Mouse (Mus musculus) intestine, embryonic 15.5 days (tissue): ENCODE data around the gene Defb6. TPM values are rescaled to one million over a fixed set of nuclear protein-coding genes. Genes with fewer than 3 reads are reported as not detected.

Experiments used
- ATAC-seq: fragments of 200-750 bp; cut with Nextera tagmentation; 2 replicates; pipeline ENCODE4 v1.8.0; 2017; ENCODE audit warnings: moderate TSS enrichment, moderate library complexity
- H3K27ac ChIP-seq: fragments of 300-500 bp; sonication (generic); 2 replicates; pipeline ENCODE4 v1.5.1; 2015; ENCODE audit warnings: mild to moderate bottlenecking, inconsistent platforms
- H3K27me3 ChIP-seq: fragments of 300-500 bp; sonication (generic); replicated peaks from 2 replicates; pipeline ENCODE4 v1.6.1; 2015; ENCODE audit warnings: inconsistent platforms
- H3K36me3 ChIP-seq: fragments of 300-500 bp; sonication (generic); 2 replicates; pipeline ENCODE4 v1.6.1; 2015; ENCODE audit warnings: inconsistent platforms
- H3K4me1 ChIP-seq: fragments of 300-500 bp; sonication (generic); replicated peaks from 2 replicates; pipeline ENCODE4 v1.6.1; 2015; ENCODE audit warnings: inconsistent platforms
- H3K4me2 ChIP-seq: fragments of 300-500 bp; sonication (generic); replicated peaks from 2 replicates; pipeline ENCODE4 v1.6.1; 2015; ENCODE audit warnings: mild to moderate bottlenecking, inconsistent platforms
- H3K4me3 ChIP-seq: fragments of 300-500 bp; sonication (generic); replicated peaks from 2 replicates; pipeline ENCODE4 v1.5.1; 2015; ENCODE audit warnings: inconsistent platforms
- H3K9ac ChIP-seq: fragments of 300-500 bp; sonication (generic); 2 replicates; pipeline ENCODE4 v1.6.1; 2015; ENCODE audit warnings: inconsistent platforms
- H3K9me3 ChIP-seq: fragments of 300-500 bp; sonication (generic); 2 replicates; pipeline ENCODE4 v1.6.1; 2016; ENCODE audit warnings: inconsistent platforms
- WGBS: fragments of 180-500 bp; shearing (Covaris S2); methylation state at CpG from one replicate; pipeline ENCODE4 v1.1.7; 2015; 5-methylcytosine and 5-hydroxymethylcytosine counted together
- polyA plus RNA-seq: library from polyadenylated mRNA; unstranded; fragments of >200 nt; fragmentation: Nextera tagmentation; extraction: Ambion mirVana; gene quantifications from 2 replicates; pipeline ENCODE4 v1.2.1, GENCODE M21; 2015

Defb6 gene
- not detected in 2 replicates for polyA plus RNA-seq

- H3K4me1 ChIP-seq = no peaks in the 10 kb centered on the region
- H3K9me3 ChIP-seq = no peaks in the 10 kb centered on the region
- H3K4me2 ChIP-seq = no peak within 1 kb of the TSS
- H3K36me3 ChIP-seq = no peaks in the 10 kb centered on the region
- no peak within 1 kb of the TSS for H3K9ac ChIP-seq
- H3K27me3 ChIP-seq = no peaks in the 10 kb centered on the region
- no peak within 1 kb of the TSS for H3K27ac ChIP-seq
- 62% methylated on average over 1 of the region's 1 CpGs for WGBS
- H3K4me3 ChIP-seq = no peak within 1 kb of the TSS
- ATAC-seq = no peak
These were observed at the start of gene Defb6 for GRCm38 (mm10) chr8:19225161-19225560. TSS of gene Defb6 (plus strand) at chr8:19225478.

- H3K36me3 ChIP-seq = no peaks in the 10 kb centered on the region
- no peaks in the 10 kb centered on the region for H3K9me3 ChIP-seq
- no peaks in the 10 kb centered on the region for H3K27me3 ChIP-seq
- H3K9ac ChIP-seq = no peak overlapping the region
- WGBS = 70% methylated on average over 1 of the region's 1 CpGs
- H3K4me1 ChIP-seq = no peaks in the 10 kb centered on the region
- H3K27ac ChIP-seq = no peak overlapping the region
- H3K4me3 ChIP-seq = no peak overlapping the region
- no peak overlapping the region for H3K4me2 ChIP-seq
- ATAC-seq = no peak
These were observed 12.8 kb downstream of the Defb6 start for GRCm38 (mm10) chr8:19238101-19238500.

- Histone ChIP-seq H3K36me3 (no peaks in the 10 kb centered on the region), H3K27me3 (no peaks in the 10 kb centered on the region), H3K4me3 (no peak within 1 kb of the TSS), H3K4me1 (no peaks in the 10 kb centered on the region), H3K9me3 (no peaks in the 10 kb centered on the region), H3K27ac (no peak within 1 kb of the TSS), H3K9ac (no peak within 1 kb of the TSS), H3K4me2 (no peak within 1 kb of the TSS)
- 83% methylated on average over 2 of the region's 2 CpGs for WGBS
- ATAC-seq = no peak
These were observed 14.3 kb downstream of the Defb6 start, which contains the start of gene Defb46 for GRCm38 (mm10) chr8:19239616-19240015. TSS of gene Defb46 (plus strand) at chr8:19239916.

- no peak for ATAC-seq
- Histone ChIP-seq H3K4me2 (no peak within 1 kb of the TSS), H3K9me3 (no peaks in the 10 kb centered on the region), H3K4me1 (no peaks in the 10 kb centered on the region), H3K9ac (no peak within 1 kb of the TSS), H3K27me3 (no peaks in the 10 kb centered on the region), H3K27ac (no peak within 1 kb of the TSS), H3K36me3 (no peaks in the 10 kb centered on the region), H3K4me3 (no peak within 1 kb of the TSS)
- WGBS = 89% methylated on average over 5 of the region's 5 CpGs
These were observed 22.0 kb downstream of the Defb6 start, which contains the start of gene Defb5 for GRCm38 (mm10) chr8:19247280-19247679. TSS of gene Defb5 (plus strand) at chr8:19247580.

- Histone ChIP-seq H3K9ac (no peak overlapping the region), H3K4me1 (no peaks in the 10 kb centered on the region), H3K27ac (no peak overlapping the region), H3K27me3 (no peaks in the 10 kb centered on the region), H3K9me3 (no peaks in the 10 kb centered on the region), H3K36me3 (no peaks in the 10 kb centered on the region), H3K4me2 (no peak overlapping the region), H3K4me3 (no peak overlapping the region)
- no peak for ATAC-seq
These were observed 32.9 kb downstream of the Defb6 start for GRCm38 (mm10) chr8:19258136-19258535.

DNA sequence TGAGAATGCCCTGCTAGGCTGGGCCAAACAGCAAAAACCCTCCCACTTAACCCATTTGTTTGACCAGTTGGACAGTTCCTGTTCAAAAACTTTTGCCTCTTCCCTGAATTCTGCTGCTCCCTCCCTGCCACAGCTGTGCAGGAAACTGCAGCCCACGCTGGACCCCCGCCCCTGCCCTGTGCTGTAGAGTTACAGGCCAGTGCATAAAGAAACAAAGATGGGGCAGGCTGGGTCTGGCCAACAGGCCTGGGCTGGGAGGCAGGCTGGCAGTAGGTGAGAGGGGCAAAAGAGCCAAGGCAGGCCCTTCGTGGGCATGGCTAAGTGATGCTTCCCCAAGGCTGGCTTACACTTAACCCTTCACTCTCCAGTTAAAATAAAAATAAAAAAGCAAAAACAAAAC lies 34.4 kb downstream of the Defb6 start:
- H3K4me3 ChIP-seq = no peak overlapping the region
- H3K27me3 ChIP-seq = no peaks in the 10 kb centered on the region
- no peaks in the 10 kb centered on the region for H3K9me3 ChIP-seq
- 44% methylated on average over 3 of the region's 3 CpGs for WGBS
- ATAC-seq = no peak
- no peak overlapping the region for H3K4me2 ChIP-seq
- no peak overlapping the region for H3K27ac ChIP-seq
- no peak overlapping the region for H3K9ac ChIP-seq
- no peaks in the 10 kb centered on the region for H3K4me1 ChIP-seq
- H3K36me3 ChIP-seq = no peaks in the 10 kb centered on the region

Other genes with a start within 250 kb of the Defb6 start
- gene Defb40, start 247.2 kb upstream of the Defb6 start, polyA plus RNA-seq = not detected in 2 replicates
- gene Defb37, start 234.4 kb upstream of the Defb6 start, polyA plus RNA-seq = 2.0 and 2.2 TPM in 2 replicates
- not detected in 2 replicates for gene Defb38, start 198.9 kb upstream of the Defb6 start, polyA plus RNA-seq
- gene Defb39, start 160.7 kb upstream of the Defb6 start, polyA plus RNA-seq = not detected in 2 replicates
- gene Defb12, start 110.6 kb upstream of the Defb6 start, polyA plus RNA-seq = not detected in 2 replicates
- gene Defb34, start 101.7 kb upstream of the Defb6 start, polyA plus RNA-seq = not detected in 2 replicates
- gene Gm45826, start 84.7 kb upstream of the Defb6 start, polyA plus RNA-seq = not detected in 2 replicates
- not detected in 2 replicates for gene Defb14, start 31.1 kb upstream of the Defb6 start, polyA plus RNA-seq
- not detected in 2 replicates for gene Defb4, start 26.8 kb upstream of the Defb6 start, polyA plus RNA-seq
- gene Defb46, start 14.4 kb downstream of the Defb6 start, polyA plus RNA-seq = not detected in 2 replicates
- not detected in 2 replicates for gene Defb5, start 22.1 kb downstream of the Defb6 start, polyA plus RNA-seq
- gene Defb3, start 67.9 kb downstream of the Defb6 start, polyA plus RNA-seq = not detected in 2 replicates
- not detected in 2 replicates for gene Defb8, start 222.1 kb downstream of the Defb6 start, polyA plus RNA-seq